Mouse (Mus musculus): ENCODE data around the gene Scube3.

The Scube3 gene

GRCm38 (mm10) chr17:28135496-28135895 lies 6.4 kb upstream of the Scube3 start:
- DNase-seq = no peak

GRCm38 (mm10) chr17:28136266-28136665 lies 5.7 kb upstream of the Scube3 start:
- no peak for DNase-seq

GRCm38 (mm10) chr17:28138013-28138412 lies 3.9 kb upstream of the Scube3 start:
- DNase-seq = no peak

GRCm38 (mm10) chr17:28138685-28139084 lies 3.3 kb upstream of the Scube3 start:
- DNase-seq = no peak

- DNase-seq = no peak
Observed at GRCm38 (mm10) chr17:28140431-28141204, 1.3 kb upstream of the Scube3 start.

- DNase-seq = no peak
Observed at GRCm38 (mm10) chr17:28141205-28141650, 713 bp upstream of the Scube3 start.

- no peak for DNase-seq
Observed at GRCm38 (mm10) chr17:28142700-28143610, 1.0 kb downstream of the Scube3 start.

GRCm38 (mm10) chr17:28143751-28144150 lies 1.8 kb downstream of the Scube3 start:
- no peak for DNase-seq

- no peak for DNase-seq
Observed at GRCm38 (mm10) chr17:28144241-28144640, 2.3 kb downstream of the Scube3 start.

GRCm38 (mm10) chr17:28148288-28148687 lies 6.3 kb downstream of the Scube3 start:
- no peak for DNase-seq

- DNase-seq = no peak
Observed at GRCm38 (mm10) chr17:28149734-28150133, 7.8 kb downstream of the Scube3 start.

GRCm38 (mm10) chr17:28150456-28150855 lies 8.5 kb downstream of the Scube3 start:
- DNase-seq = no peak

GRCm38 (mm10) chr17:28153095-28153494 lies 11.2 kb downstream of the Scube3 start:
- no peak for DNase-seq

- no peak for DNase-seq
Observed at GRCm38 (mm10) chr17:28154970-28155369, 13.0 kb downstream of the Scube3 start.

- no peak for DNase-seq
Observed at GRCm38 (mm10) chr17:28160361-28160760, 18.4 kb downstream of the Scube3 start.

GRCm38 (mm10) chr17:28161310-28161881 lies 19.5 kb downstream of the Scube3 start:
- DNase-seq = no peak

GRCm38 (mm10) chr17:28163666-28164065 lies 21.7 kb downstream of the Scube3 start:
- DNase-seq = peak; percentile 57

- DNase-seq = peak; percentile 65
Observed at GRCm38 (mm10) chr17:28170460-28171305, 28.7 kb downstream of the Scube3 start.

GRCm38 (mm10) chr17:28172690-28173089 lies 30.7 kb downstream of the Scube3 start:
- DNase-seq = no peak

- DNase-seq = peak; percentile 92
Observed at GRCm38 (mm10) chr17:28176775-28177539, 35.0 kb downstream of the Scube3 start, which contains the start of gene Zfp523. Gene Zfp523 (plus strand): TSS chr17:28177129.

GRCm38 (mm10) chr17:28177540-28178046 lies 35.7 kb downstream of the Scube3 start:
- DNase-seq = no peak

Data from layer of hippocampus, adult 9-11 months (tissue).